Mouse (Mus musculus) retina, embryonic 14.5 days (tissue): ENCODE results near the gene Bend3.

Experiments
- DNase-seq: peaks from one replicate; pipeline ENCODE4 v3.0.0-alpha.2; 2015; ENCODE audit warnings: low spot score

Gene Bend3

DNA sequence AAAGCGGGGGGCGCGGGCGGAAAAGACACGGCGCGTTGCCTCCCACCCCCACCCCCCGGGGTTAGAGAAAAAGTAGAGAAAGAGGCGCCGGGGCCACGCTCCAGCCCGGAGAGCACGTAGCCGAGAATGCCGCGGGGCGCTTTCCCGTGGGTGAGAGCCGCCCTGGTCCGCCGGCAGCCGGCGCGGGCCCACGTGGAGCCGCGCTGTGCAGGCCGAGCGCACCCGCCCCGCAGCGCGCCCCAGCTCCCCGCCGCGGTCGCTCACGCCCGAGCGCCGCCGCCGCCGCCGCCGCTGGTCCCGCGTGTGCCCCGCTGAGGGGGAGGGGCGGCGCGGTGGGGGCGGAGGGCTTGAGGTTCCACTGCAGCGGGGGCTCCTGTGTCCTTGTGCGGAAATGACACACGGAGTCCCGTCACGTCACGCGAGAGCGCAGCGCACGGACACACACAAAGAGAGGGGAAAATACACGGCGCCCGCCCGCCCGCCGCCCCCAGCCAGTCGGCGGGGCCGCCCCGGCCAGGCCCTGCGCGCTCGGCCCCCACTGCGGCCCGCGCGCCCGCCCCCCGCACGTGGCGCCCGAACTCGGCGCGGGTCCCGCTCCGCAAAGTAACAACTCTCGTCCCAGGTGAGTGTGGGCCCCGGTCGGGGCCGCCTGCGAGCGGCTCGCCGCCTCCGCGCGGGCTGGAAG, at the start of gene Bend3:
Gene Bend3, plus strand, starts transcription at position 81 of the 685 bp plus-strand sequence.
- DNase-seq = peak; percentile 64

DNA sequence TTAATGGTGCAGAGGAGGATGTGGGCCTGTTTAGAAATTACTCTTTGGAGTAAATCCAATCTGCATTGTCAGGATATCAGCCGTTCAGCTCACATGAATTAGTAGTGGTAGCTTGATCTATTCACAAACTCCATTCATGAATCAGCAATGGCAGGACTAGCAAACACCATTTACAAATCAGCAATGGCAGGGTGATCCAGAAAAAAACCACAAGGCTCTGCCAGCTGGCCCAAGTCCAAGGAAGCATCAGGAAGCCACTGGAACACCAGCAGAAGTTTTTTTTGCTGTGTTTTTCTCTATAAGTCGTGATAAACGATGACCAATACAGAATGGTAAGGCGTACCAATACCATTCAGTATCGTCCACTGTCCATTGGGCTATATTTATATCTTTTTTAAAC, 48.0 kb upstream of the Bend3 start:
- no peak for DNase-seq

DNA sequence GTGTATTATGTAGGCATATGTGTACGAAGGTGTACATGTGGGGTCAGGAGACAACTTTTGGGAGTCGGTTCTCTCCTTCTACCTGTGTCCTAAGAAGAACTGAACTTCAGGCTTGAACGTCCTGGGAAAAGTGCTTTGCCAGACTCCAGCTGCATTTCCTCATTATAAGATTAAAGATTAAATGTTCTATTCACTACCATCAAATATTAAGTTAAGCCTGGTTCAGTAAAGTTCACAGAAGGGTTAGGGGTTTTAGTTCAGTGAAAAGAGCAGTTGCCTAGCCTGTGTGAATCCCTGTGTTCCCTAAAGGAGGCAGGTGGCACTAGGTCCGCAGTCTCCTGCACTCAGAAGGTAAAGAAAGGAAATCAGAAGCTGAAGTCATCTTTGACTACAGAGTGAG, 44.3 kb upstream of the Bend3 start:
- no peak for DNase-seq

DNA sequence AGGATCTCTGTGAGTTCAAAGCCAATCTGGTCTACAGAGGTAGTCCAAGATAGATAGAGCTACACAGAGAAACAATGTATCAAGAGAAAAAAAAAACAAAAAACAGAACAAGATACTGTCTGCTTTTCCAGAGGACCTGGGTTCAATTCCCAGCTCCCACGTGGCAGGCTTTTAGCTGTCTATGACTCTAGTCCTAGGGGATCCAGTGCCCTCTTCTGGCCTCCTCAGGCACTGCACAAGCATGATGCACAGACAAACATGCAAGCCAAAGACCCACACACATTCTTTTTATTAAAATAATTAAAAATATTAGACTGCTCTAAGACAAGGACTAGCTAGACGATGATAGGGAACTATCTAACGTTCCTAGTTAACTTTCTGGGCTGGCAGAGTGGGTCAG, 42.9 kb upstream of the Bend3 start:
- DNase-seq = no peak

DNA sequence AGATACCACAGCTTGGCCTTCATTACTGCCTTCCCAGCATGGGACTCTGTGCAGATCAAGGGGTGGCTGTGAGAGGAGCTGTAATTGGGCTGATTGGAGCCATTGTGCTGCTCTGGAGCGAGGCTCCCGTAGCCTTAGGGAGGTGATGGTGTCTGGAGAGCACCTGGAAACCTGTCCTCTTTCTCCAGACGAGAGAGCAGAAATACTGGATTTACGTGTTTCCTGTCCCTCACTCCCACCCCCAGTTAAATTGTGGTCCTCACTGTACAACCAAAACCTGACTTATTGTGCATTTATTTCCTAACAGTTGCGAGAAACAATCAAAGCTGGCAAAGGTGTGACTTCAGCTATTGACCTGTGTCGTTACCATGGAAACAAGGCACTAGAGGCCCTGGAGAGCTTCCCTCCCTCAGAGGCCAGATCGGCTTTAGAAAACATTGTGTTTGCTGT, 39.1 kb upstream of the Bend3 start:
- DNase-seq = peak; percentile 76

DNA sequence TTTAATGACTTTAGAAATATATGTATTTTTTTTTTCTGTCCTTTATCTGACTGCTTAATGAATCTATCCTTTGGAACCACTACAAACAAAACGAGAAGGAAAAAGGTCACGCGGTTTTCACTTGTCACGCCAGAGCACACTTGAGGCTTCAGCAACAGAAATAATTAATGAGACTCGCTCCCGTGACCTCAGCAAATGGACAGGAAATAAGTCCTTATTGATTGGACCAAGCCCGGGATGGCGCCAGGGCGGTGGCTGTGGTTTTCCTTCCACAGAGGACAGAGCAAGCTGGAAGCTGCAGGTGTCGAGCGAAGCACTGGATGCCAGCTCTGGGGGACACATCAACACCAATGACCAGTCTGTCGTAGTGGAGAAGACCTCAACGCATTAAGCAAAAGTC, 38.6 kb upstream of the Bend3 start:
- peak; percentile 78 for DNase-seq

DNA sequence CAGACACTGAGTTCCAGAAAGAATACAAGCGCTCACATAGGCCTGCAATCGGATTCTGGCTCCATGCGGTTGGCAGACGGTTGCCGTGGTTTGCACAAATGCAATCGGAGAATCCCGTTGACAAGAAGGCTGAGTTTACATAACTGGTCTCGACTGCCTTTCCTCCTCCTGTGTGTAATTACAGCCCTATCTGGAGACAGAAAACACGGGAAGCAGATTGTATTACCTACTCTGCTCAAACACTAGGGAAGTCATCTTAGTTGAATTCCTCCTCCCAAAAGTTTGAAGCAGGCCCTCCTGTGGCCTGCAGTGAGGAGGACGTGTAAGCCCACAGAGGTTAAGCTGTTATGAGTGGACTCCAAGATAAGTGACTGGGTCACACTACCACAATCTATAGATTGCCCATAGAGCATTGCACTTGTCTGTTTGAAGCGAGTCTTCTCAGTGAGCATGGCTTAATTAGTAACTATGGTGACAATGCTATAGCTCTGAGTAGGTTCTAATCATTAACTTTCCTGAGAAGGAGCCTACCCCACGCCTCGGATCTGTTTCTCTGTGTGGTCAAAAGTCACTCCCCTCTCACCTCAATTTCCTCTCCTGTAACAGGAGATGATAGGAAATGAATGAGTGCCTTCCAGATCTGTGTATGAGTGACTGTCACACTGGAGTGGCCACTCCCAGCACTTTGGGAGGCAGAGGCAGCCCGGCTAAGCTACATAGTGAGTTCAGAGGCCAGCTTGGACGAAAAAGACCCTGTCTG, 37.5 kb upstream of the Bend3 start:
- DNase-seq = peak; percentile 20

DNA sequence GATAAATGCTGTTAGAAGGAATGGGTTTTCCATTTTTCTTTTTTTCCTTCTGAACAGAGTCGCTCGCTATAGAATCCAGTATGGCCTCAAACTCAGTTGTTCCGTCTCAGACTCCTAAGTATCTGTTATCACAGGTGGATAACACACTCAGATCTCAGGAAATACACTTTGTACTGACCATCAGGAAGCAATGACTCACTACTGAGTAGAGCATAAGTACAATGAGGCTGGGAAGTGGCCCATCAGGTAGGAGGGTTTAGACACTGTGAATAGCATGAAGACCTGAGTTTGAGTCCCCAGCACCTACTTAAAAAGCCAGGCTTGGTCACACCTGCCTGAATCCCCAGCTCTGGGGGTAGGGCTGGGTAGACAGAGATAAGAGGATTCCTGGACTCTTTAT, 30.0 kb upstream of the Bend3 start:
- DNase-seq = no peak

DNA sequence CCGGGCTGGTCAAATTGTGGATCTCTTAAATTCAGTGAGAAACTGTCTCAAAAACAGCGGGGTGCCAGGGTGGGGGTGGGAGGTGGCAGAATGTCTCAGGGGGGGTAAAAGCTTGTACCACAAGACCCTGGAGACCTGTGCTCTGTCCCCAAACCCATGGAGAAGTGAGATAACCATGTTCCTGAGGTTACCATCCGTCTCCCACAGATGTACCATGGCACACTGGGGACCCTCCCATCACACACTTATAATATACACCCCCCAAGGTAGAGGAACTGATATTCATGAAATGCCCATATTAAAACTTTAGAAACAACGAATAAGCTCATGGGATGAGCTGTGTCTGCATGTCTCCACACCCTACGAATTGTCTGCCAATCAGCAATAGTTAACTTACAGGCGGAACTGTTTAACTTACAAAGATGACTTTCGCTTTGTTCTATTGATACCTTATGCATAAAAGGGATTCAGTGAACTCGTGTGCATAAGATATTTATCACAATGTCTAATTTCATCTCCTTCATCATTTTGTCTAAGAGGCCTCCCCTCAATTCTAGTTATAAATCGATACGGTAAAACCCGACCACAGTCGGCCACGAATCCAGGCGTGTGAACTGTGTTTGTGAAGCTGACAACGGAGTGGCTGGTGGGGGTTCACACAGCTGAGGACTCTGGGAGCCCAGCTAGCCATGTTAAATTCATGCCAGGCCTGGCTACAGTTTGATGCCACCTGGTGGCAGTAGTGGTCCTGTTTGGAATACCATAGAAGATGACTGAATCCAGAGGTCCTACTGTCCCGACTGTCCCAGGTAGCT, 26.6 kb upstream of the Bend3 start:
- DNase-seq = peak; percentile 89

DNA sequence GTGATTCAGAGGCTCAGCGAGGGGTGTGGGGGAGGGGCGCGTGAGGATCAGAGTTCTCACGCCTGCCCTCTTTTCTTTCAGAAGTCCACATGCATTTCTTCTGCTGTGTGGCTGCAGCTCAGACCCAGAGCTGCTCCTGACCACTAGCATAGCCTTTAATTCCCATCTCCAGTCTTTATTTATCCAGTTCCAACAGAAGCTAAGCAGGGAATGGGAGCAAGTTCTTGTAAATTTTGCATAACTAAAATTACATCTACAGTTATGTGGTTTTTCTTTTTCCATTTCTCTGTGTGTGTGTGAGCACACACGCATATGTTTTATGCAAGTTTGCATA, 26.0 kb upstream of the Bend3 start:
- no peak for DNase-seq

DNA sequence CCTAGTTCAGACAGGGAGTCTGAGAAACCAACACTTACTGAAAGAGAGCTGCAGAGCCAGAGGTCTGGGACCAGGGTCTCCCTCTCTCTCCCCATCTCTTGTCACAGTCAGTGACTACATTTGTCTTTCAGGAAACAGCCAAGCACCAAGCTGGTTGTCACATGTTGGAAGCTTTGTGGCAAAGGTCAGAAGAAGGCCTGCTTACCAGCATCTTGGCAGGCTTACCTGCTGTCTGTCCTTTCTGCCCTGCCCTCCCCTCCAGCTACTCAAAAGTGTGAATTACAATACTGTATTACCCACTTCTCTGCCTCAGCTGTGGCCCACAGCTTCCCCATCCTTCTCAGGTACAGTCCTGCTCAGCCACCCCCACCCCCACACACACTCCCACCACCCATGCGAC, 24.4 kb upstream of the Bend3 start:
- DNase-seq = no peak

DNA sequence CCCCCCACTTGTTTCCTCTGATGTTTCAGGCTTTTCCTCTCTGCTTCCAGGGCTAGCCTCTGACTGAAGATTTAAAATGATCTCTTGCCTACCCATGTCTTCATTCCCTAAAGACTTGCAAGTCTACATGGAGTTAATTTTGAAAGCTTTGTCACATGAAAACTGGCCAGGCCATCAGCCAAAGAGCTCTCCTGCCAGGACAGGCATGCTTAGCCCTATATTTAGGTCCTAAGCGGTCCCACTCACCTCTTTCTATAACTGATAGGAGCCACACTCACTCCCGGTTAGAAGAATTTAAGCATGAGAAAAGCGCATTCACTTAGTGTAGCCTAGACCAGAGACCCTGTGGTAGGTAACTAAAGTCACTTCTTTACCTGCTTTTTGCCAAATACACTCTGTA, 24.0 kb upstream of the Bend3 start:
- no peak for DNase-seq

DNA sequence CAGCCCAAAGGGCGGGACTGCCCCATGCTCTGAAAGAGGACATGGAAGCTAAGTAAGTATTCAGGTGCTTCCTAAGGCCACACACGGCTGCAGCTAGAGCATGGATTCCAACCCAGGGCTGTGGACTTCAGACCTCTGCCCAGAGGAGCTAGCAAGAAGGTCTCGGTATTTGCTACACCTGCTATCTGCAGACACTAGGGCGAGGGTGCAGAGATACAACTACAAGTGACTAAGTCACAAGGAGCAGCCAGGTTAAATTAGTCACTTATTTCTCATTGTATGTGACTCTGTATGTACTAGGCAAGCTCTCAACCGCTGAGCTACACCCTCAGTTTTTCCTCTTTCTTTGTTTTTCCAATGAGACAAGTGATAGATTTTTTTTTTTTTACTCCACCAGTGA, 15.8 kb upstream of the Bend3 start:
- DNase-seq = no peak

DNA sequence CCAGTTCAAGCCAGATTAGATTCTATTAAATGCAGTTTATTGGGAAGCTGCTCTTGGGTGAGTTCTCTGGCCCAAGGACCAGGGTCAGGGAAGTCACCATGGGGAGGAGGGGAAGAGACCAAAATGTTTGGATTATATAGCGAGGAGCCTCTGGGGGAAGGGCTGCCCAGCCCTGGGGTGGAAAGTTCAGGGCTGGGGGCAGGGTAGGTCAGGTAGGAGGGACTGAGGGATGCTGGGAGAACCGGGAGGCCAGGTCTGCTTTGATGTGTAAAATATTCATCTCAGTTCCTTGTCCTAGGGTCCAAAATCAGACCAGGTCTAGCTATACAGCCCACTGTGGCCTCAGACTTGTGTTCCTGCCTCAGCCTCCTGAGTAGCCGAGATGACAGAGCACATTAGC, 15.4 kb upstream of the Bend3 start:
- no peak for DNase-seq

DNA sequence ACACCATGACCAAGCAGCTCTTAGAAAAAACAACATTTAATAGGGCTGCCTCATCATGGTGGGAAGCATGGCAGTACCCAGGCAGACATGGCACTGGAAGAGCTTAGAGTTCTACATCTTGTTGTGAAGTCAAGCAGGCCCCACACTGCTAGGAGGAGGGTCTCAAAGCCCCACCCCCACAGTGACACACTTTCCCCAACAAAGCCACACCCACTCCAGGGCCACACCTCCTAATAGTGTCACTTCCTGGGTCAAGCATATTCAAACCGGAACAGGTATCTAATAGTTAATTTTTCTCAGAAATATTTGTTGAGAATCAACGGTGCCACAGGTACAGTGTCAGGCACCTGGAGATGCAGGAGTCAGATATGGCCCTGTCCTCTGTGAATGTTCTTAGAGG, 12.4 kb upstream of the Bend3 start:
- no peak for DNase-seq

DNA sequence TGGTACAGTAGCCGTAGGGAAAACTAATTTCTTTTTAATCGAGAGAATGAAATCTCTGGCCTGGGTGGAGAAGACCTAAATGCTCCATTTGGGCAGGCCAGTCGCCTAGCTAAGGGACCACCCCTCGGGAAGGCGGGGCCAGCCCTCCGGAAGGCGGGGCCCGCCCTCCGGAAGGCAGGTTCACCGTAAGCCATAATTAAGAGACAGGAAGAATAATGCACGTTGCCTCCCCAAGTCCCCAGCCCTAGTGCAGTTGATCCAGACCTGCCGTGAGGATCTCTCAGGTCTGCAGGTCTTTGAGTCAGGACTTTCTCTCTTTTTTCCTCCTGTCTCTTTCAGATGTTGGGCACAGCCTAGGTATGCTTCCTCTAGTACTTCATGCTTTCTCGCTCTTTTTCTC, 11.0 kb upstream of the Bend3 start:
- no peak for DNase-seq

DNA sequence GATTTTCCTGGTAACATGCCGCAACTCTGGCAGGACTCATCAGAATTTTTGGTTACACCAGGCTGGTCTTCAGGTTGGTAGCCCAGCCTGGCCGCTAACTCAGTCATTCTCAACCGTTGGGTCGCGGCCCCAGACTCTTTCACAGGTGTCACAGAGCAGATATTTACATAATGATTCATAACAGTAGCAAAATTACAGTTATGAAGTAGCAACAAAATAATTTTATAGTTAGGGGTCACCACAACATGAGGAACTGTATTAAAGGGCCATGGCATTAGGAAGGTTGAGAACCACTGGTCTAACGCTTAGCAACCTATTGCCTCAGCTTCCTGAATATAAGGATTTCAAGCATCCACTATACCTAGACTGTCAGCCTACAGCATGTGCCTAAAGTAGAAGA, 10.3 kb upstream of the Bend3 start:
- DNase-seq = no peak

DNA sequence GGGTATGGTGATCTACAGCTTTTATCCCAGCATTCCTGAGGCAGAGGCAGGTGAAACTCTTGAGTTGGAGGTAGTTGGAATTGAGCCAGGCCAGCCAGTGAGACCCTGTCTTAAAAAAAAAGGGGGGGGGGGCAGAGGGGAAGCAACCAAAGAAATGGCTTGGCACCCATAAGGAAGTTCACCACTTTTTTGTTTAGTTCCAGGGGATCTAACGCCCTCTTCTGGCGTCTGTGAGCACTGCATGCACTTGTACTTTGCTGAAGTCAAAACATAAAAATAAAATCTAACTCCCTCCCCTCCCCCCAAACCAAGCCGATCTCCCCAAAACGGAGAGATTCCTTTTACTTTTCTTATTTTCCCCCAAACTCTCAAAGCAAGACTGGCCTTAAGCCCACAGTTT, 3.3 kb upstream of the Bend3 start:
- DNase-seq = no peak

DNA sequence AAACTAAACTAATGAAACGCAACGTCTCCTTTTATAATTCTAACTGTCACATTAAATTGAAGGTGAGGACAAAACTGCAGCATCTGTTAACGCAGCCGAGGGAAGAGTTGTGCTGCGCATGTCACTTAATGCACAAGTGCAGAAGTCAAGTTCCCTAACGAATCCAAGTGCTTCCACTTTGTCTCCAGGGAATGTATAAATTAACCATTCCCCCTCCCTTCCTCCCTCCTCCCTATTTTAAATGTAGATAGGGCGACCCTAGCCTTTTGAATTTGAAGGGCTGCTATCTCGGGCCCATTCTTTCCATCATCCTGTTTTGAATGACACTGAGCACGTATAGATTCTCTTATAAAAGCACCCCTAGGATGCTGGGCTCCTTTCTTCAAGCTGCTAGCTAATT, 1.2 kb upstream of the Bend3 start:
- peak; percentile 39 for DNase-seq

DNA sequence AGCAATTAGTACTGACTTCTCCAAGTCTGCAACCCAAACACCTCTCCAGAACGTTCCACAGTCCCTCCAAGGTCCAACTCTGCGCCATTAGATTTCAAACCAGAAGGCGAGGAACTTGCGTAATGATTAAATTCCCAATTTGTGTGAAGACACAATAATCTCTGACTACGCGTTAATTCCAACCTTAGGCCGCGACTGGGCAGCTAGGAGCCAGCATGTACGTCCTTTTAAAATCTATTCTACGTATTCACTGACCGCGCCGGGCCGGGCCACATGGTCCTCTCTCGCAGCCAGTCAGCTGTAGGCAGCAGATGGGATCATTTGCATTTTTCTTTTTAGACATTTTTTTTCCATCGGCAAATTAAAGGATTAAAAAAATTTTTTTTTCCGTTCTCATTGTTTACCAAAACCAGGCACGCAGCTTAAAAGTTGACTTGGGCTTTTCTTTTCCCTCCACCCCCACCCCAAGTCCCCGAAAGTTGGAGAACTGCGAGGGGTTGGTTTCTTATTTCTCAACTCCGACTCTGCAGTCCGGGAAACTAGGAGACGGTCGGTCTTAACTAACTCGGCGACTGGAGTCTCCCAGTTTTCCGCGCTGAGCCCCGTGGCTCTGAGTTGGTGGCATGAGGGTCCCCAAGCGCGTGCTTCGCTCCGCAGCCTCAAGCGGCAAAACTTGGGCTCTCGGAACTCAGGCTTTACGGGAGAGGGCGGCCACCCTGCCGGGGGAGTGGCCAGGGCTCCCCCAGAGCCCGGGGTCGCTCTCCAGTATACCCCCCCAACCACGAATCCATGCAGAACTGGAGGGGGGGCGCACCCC, 558 bp upstream of the Bend3 start:
- peak; percentile 73 for DNase-seq

DNA sequence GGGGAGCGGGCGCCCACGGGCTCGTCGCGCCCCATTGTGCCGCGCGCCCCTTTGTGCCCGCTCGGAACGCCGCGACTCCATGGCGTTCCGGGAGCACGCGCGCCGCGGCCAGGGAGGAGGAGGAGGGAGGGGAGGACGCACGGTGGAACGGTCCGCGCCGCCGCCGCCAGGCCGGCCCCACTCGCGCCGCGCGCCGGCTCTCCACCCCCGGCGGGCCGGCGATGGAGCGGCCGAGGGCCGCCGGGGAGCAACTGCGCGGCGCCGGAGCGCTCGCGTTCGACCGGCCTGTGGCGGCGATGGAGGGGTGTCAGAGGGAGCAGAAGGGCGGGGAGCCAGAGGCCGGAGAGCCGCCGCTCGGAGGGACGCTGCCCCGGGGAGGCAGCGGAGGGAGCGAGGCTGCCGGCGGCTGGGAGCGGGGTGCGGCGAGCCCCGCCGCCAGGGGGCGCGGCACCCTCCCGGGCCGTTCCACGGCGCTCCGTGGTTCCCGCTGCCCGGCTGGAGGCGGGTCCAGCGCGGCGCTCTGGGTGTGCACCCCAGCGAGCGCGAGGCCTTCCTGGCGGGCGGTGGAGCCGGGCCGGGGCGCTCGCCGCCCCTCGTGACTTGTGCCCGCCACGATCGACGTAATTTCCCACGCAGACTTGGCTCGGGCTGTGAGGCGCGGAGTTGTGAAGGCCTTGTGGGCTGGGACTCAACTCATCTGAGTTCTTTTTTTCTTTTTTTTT, 966 bp downstream of the Bend3 start:
- peak; percentile 85 for DNase-seq
